Mouse (Mus musculus) stomach, embryonic 14.5 days (tissue): ENCODE measurements around the gene Rgmb. TPM values are rescaled to one million over a fixed set of nuclear protein-coding genes. Genes with fewer than 3 reads are reported as not detected.

Source experiments
- ATAC-seq: fragments of 200-750 bp; cut with Nextera tagmentation; 2 replicates; pipeline ENCODE4 v1.8.0; 2017; ENCODE audit warnings: low read depth, moderate TSS enrichment; ENCODE audit not compliant: insufficient number of reproducible peaks, insufficient read depth, low FRiP score
- H3K27ac ChIP-seq: fragments of 300-500 bp; sonication (generic); 2 replicates; pipeline ENCODE4 v1.5.1; 2014; ENCODE audit warnings: mild to moderate bottlenecking, low read length, moderate library complexity, mixed read lengths
- H3K27me3 ChIP-seq: fragments of 300-500 bp; sonication (generic); 2 replicates; pipeline ENCODE4 v1.6.1; 2014; ENCODE audit warnings: low read length, control low read depth, mixed read lengths; ENCODE audit not compliant: control insufficient read depth, insufficient read depth
- H3K36me3 ChIP-seq: fragments of 300-500 bp; sonication (generic); 2 replicates; pipeline ENCODE4 v1.6.1; 2014; ENCODE audit warnings: mild to moderate bottlenecking, control low read depth, low read length, moderate library complexity, mixed read lengths; ENCODE audit not compliant: control insufficient read depth, insufficient read depth
- H3K4me1 ChIP-seq: fragments of 300-500 bp; sonication (generic); 2 replicates; pipeline ENCODE4 v1.6.1; 2014; ENCODE audit warnings: low read length, control low read depth, mixed read lengths; ENCODE audit not compliant: control insufficient read depth, insufficient read depth
- H3K4me2 ChIP-seq: fragments of 300-500 bp; sonication (generic); replicated peaks from 2 replicates; pipeline ENCODE4 v1.6.1; 2014; ENCODE audit warnings: low read depth, low read length, control low read depth
- H3K4me3 ChIP-seq: fragments of 300-500 bp; sonication (generic); 2 replicates; pipeline ENCODE4 v1.5.1; 2014; ENCODE audit warnings: low read depth, low read length, control low read depth
- H3K9ac ChIP-seq: fragments of 300-500 bp; sonication (generic); replicated peaks from 2 replicates; pipeline ENCODE4 v1.6.1; 2014; ENCODE audit warnings: low read depth, mild to moderate bottlenecking, control low read depth, low read length, moderate library complexity, mixed read lengths
- H3K9me3 ChIP-seq: fragments of 300-500 bp; sonication (generic); 2 replicates; pipeline ENCODE4 v1.6.1; 2016; ENCODE audit warnings: low read depth, low read length, control low read depth; ENCODE audit not compliant: control insufficient read depth
- WGBS: fragments of 180-500 bp; shearing (Covaris S2); extraction: QIAGEN DNeasy Blood & Tissue Kit; methylation state at CpG from one replicate; pipeline ENCODE4 v1.1.7; 2014; 5-methylcytosine and 5-hydroxymethylcytosine counted together
- polyA plus RNA-seq: library from polyadenylated mRNA; unstranded; fragments of >200 nt; fragmentation: Nextera tagmentation; extraction: Ambion mirVana; gene quantifications from 2 replicates; pipeline ENCODE4 v1.2.1, GENCODE M21; 2014

Gene Rgmb
- polyA plus RNA-seq, 1 experiment from 2014 or later, result 64.0 TPM

GRCm38 (mm10) chr17:15777979-15778378 is 52.9 kb downstream of the Rgmb start:
- no peaks in the 10 kb centered on the region for H3K36me3 ChIP-seq
- no peak overlapping the region for H3K27ac ChIP-seq
- WGBS, result 86% methylated on average over 6 of the region's 6 CpGs
- no peak overlapping the region for H3K4me3 ChIP-seq
- no peaks in the 10 kb centered on the region for H3K9me3 ChIP-seq
- ATAC-seq, result no peak
- H3K9ac ChIP-seq, result no peak overlapping the region
- H3K27me3 ChIP-seq, result no peaks in the 10 kb centered on the region
- no peaks in the 10 kb centered on the region for H3K4me1 ChIP-seq
- no peak overlapping the region for H3K4me2 ChIP-seq

GRCm38 (mm10) chr17:15776349-15776748 is 54.5 kb downstream of the Rgmb start:
- 68% methylated on average over 5 of the region's 5 CpGs for WGBS
- H3K9ac ChIP-seq, result no peak overlapping the region

GRCm38 (mm10) chr17:15774565-15775215 is 56.1 kb downstream of the Rgmb start:
- H3K36me3 ChIP-seq, result peaks cover 6% of the 10 kb centered on the region
- H3K9me3 ChIP-seq, result no peaks in the 10 kb centered on the region
- H3K27ac ChIP-seq, result no peak overlapping the region
- ATAC-seq, result no peak
- H3K4me1 ChIP-seq, result no peaks in the 10 kb centered on the region
- no peak overlapping the region for H3K4me3 ChIP-seq
- H3K4me2 ChIP-seq, result no peak overlapping the region
- H3K9ac ChIP-seq, result no peak overlapping the region
- H3K27me3 ChIP-seq, result no peaks in the 10 kb centered on the region
- WGBS, result 77% methylated on average over 5 of the region's 5 CpGs

More at GRCm38 (mm10) chr17:15776349-15776748, 54.5 kb downstream of the Rgmb start:
- no peak for ATAC-seq
- H3K4me1 ChIP-seq, result no peaks in the 10 kb centered on the region
- no peak overlapping the region for H3K4me2 ChIP-seq
- no peak overlapping the region for H3K27ac ChIP-seq
- H3K27me3 ChIP-seq, result no peaks in the 10 kb centered on the region
- no peak overlapping the region for H3K4me3 ChIP-seq
- H3K36me3 ChIP-seq, result no peaks in the 10 kb centered on the region
- H3K9me3 ChIP-seq, result no peaks in the 10 kb centered on the region

- Histone ChIP-seq H3K27ac (no peak overlapping the region), H3K4me3 (no peak overlapping the region), H3K9me3 (no peaks in the 10 kb centered on the region), H3K36me3 (peaks cover 13% of the 10 kb centered on the region), H3K9ac (no peak overlapping the region), H3K4me1 (no peaks in the 10 kb centered on the region), H3K27me3 (no peaks in the 10 kb centered on the region), H3K4me2 (no peak overlapping the region)
- ATAC-seq, result no peak
- 78% methylated on average over 6 of the region's 6 CpGs for WGBS
Observed at GRCm38 (mm10) chr17:15773956-15774355, 56.9 kb downstream of the Rgmb start.

GRCm38 (mm10) chr17:15769081-15769724 is 61.6 kb downstream of the Rgmb start:
- Histone ChIP-seq H3K27ac (no peak overlapping the region), H3K9ac (no peak overlapping the region), H3K36me3 (peaks cover 44% of the 10 kb centered on the region), H3K4me3 (no peak overlapping the region), H3K4me2 (no peak overlapping the region), H3K4me1 (no peaks in the 10 kb centered on the region), H3K27me3 (no peaks in the 10 kb centered on the region), H3K9me3 (no peaks in the 10 kb centered on the region)
- 88% methylated on average over 7 of the region's 7 CpGs for WGBS
- ATAC-seq, result no peak

GRCm38 (mm10) chr17:15761191-15761590 is 69.6 kb downstream of the Rgmb start:
- H3K9ac ChIP-seq, result no peak overlapping the region
- H3K27ac ChIP-seq, result no peak overlapping the region
- H3K4me1 ChIP-seq, result no peaks in the 10 kb centered on the region
- peaks cover 66% of the 10 kb centered on the region for H3K36me3 ChIP-seq
- no peak overlapping the region for H3K4me3 ChIP-seq
- WGBS, result 84% methylated on average over 8 of the region's 8 CpGs
- ATAC-seq, result no peak
- no peaks in the 10 kb centered on the region for H3K9me3 ChIP-seq
- no peaks in the 10 kb centered on the region for H3K27me3 ChIP-seq
- no peak overlapping the region for H3K4me2 ChIP-seq

Other genes starting within 250 kb of the Rgmb start
- 35.7 and 39.5 TPM in 2 replicates for gene Chd1, start 126.1 kb downstream of the Rgmb start, polyA plus RNA-seq